Mouse (Mus musculus) regulatory T cell (primary cell): ENCODE results near the gene Hist1h2bm.

ENCODE experiments used
- in situ Hi-C: fragments of 300-600 bp; cut with MboI, MseI; formaldehyde crosslinking; loops from one replicate; pipeline ENCODE4 v1.15.1; 2025; ENCODE audit warnings: high pct_unique_total_duplicates

Gene Hist1h2bm

DNA sequence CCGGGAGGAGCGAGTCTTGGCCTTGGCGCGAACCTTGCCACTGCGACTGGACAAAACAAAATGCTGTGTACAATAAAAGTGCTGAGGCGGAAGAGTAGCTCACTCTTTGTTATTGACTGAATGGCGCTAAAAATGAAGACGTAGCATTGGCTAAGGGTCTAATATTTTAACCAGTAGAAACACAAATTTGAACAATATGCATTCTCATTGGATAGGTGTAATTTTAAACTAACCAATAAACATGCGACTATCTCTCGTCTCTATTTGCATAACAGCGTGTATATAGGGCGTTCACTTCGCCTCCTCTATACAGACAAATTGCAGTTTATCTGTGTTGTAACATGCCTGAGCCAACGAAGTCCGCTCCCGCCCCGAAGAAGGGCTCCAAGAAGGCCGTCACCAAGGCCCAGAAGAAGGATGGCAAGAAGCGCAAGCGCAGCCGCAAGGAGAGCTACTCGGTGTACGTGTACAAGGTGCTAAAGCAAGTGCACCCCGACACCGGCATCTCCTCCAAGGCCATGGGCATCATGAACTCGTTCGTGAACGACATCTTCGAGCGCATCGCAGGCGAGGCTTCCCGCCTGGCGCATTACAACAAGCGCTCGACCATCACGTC is at the start of gene Hist1h2bm:
Gene Hist1h2bm (plus strand): TSS at position 288 of the 616 bp plus-strand sequence.
- in situ Hi-C loops: loop anchor here (5.0 kb wide), 2 partner anchors 315 to 1850 kb away; partner anchors contain the start of genes Hist1h2ad, Hist1h2ae, Hist1h2ah and Hist1h2bf

DNA sequence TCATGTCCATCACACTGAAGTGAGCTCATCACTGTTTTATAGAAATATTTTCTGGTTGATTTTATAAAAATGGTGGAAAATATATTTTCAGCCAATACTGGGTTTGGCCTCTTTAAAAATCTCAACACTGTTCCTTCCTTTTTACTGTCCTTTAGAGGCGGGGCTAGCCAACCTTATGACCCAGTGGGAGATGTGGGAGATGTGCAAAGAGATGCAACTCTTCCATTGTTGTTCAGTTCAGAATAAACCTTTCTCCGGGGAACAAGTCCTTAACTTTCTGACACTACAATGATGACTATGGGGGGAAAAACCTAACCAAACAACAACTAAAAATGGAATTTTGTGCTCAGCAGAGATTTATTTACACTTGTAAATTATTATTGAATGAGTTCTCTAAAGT is 44.5 kb upstream of the Hist1h2bm start, which contains the start of gene Olfr1360:
Gene Olfr1360 (minus strand): TSS at position 101 of the 400 bp plus-strand sequence.
- in situ Hi-C loops: no loop called here

GRCm38 (mm10) chr13:21697811-21698210 is 24.0 kb upstream of the Hist1h2bm start, which contains the start of gene Olfr1359:
TSS of gene Olfr1359 (plus strand) at chr13:21698111.
- in situ Hi-C loops: no loop called here

DNA sequence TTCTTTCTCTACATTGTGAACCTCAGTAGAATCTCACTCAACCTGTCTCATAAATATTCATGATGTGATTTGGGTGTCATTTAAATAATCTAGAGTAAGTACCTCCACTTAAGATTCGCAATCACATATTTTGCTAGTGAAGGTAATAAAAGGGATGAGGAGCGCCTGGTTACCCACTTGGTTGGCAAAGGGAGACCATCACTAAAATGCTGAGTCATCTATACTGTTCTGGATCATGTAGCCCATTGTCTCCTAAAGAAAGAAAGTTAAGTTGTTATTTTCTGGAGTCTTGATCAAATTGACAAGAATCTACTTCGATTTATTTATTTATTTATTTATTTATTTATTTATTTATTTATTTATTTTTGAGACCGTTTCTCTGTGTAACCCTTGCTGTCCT is 15.2 kb upstream of the Hist1h2bm start:
- in situ Hi-C loops: loop anchor here (10.0 kb wide), 1 partner anchor 502 kb away; no protein-coding TSS in a partner anchor

- in situ Hi-C loops: loop anchor here (5.0 to 10.0 kb wide), 3 partner anchors 545 to 1822 kb away; partner anchors contain the start of genes Abt1, Hist1h2af and Hist1h4h
These were observed 11.7 kb upstream of the Hist1h2bm start for GRCm38 (mm10) chr13:21710031-21710711.

DNA sequence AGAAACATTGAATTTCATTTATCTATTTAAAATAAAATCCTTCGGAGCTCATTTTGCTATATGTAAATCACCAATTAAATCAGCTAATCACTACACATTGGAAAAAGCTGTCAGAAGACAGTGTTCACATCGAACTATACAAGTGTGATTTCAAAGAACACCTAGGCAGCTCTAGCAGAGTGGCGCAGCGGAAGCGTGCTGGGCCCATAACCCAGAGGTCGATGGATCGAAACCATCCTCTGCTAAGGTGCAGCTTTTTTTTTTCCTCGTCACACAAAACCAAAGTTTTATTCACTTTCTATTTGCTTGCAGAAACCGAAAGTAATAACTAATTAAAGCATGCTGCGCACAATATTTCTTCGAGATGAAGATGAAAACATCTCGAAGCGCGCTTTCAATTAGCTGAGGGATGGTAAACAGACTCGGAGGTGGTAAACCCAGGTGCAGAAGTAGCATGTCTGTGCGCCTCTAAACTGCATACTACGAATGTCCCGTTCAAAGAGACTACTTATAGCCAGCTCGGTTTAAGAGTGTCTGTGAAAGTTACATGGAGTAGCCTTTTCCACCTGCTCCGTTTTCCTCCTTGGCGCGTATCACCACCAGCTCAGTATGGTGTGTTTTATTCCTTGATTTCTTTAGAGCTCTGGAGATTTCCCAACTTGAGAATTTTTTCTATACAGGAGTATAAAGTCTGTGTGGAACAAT is 10.9 kb upstream of the Hist1h2bm start:
- in situ Hi-C loops: loop anchor here (5.0 to 10.0 kb wide), 3 partner anchors 546 to 1821 kb away; partner anchors contain the start of genes Abt1, Hist1h2af and Hist1h4h

- in situ Hi-C loops: loop anchor here (5.0 to 10.0 kb wide), 3 partner anchors 547 to 1821 kb away; partner anchors contain the start of genes Abt1, Hist1h2af and Hist1h4h
These were observed 10.1 kb upstream of the Hist1h2bm start for GRCm38 (mm10) chr13:21711698-21712097.

GRCm38 (mm10) chr13:21714725-21715124 is 7.1 kb upstream of the Hist1h2bm start:
- in situ Hi-C loops: loop anchor here (5.0 to 10.0 kb wide), 5 partner anchors 38 to 1968 kb away; partner anchors contain the start of genes Abt1, Hist1h2ac, Hist1h2af and Hist1h2ak

GRCm38 (mm10) chr13:21715131-21715863 is 6.5 kb upstream of the Hist1h2bm start:
- in situ Hi-C loops: loop anchor here (5.0 to 10.0 kb wide), 4 partner anchors 37 to 1967 kb away; partner anchors contain the start of genes Abt1, Hist1h2ac, Hist1h2ak and Hist1h2bc

GRCm38 (mm10) chr13:21715864-21716539 is 5.8 kb upstream of the Hist1h2bm start, which contains the start of the genes Hist1h2bl and Hist1h2ai:
TSS of gene Hist1h2bl (minus strand) at chr13:21716143.
TSS of gene Hist1h2ai (plus strand) at chr13:21716422.
- in situ Hi-C loops: loop anchor here (5.0 to 10.0 kb wide), 4 partner anchors 36 to 1966 kb away; partner anchors contain the start of genes Abt1, Hist1h2ac, Hist1h2ak and Hist1h2bc

DNA sequence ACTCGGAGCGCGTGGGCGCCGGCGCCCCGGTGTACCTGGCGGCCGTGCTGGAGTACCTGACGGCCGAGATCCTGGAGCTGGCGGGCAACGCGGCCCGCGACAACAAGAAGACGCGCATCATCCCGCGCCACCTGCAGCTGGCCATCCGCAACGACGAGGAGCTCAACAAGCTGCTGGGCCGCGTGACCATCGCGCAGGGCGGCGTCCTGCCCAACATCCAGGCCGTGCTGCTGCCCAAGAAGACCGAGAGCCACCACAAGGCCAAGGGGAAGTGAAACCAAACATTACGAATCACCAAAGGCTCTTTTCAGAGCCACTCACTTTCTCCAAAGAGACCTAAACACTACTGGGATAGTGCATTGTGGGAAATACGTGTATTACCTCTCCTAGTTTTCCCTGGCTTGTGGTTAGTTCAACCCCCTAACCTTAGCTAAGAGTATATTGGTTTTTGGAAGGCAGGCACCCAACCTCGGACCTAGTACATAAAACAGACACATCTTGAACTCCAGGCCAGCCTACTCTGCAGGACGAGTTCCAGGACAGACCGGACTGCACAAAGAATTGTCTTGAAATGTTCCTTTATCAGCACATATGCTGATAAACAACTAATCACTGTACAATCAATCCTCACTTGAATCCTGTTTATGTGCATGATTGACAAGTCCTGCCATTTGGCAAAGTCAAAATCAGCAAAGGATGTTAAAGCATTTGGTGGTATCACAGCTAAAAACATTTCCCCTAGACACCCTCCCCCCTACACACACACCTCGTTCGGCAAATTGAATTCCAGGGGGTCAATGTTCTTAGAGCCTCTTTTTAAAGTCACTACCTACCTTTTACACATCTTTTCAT is 5.1 kb upstream of the Hist1h2bm start:
- in situ Hi-C loops: loop anchor here (5.0 to 10.0 kb wide), 4 partner anchors 36 to 1966 kb away; partner anchors contain the start of genes Abt1, Hist1h2ac, Hist1h2ak and Hist1h2bc

- in situ Hi-C loops: loop anchor here (5.0 to 10.0 kb wide), 4 partner anchors 35 to 1965 kb away; partner anchors contain the start of genes Abt1, Hist1h2ac, Hist1h2ak and Hist1h2bc
These were observed 4.2 kb upstream of the Hist1h2bm start, which contains the start of gene Hist1h3h for GRCm38 (mm10) chr13:21717397-21718357. TSS of gene Hist1h3h (plus strand) at chr13:21717659.

DNA sequence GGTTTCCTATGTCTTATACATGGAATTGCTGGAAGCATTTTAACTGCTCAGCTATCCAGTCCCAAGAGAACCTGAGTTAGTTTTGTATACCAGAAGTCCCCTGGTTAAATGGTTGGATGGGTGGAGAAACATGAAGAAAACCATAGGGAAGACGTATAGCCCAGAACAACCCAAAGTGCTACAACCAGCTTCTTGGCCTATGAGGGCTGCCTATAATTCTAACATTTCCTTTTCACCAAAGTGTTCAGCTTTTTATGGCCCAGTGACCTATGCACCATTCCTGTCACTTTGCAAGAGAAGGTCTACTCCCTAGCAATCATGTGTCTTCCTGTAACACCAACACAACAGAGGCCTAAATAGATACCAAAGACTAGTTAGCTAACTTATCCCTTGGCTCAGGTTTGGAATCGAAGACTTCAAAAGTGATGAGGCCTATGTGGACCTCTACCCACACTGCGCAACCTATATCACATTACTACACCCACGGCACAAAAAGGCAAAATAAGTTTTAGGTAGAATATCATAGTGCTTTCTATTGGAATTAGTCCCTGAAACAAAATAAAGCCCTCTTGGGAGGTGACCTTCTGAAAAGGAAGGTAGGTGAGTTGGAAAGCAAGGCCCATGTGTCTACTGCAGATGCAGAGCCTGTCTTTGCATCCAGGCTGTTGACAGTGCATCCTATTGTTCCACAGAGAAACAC is 3.3 kb upstream of the Hist1h2bm start:
- in situ Hi-C loops: loop anchor here (5.0 to 10.0 kb wide), 4 partner anchors 34 to 1964 kb away; partner anchors contain the start of genes Abt1, Hist1h2ac, Hist1h2ak and Hist1h2bc

DNA sequence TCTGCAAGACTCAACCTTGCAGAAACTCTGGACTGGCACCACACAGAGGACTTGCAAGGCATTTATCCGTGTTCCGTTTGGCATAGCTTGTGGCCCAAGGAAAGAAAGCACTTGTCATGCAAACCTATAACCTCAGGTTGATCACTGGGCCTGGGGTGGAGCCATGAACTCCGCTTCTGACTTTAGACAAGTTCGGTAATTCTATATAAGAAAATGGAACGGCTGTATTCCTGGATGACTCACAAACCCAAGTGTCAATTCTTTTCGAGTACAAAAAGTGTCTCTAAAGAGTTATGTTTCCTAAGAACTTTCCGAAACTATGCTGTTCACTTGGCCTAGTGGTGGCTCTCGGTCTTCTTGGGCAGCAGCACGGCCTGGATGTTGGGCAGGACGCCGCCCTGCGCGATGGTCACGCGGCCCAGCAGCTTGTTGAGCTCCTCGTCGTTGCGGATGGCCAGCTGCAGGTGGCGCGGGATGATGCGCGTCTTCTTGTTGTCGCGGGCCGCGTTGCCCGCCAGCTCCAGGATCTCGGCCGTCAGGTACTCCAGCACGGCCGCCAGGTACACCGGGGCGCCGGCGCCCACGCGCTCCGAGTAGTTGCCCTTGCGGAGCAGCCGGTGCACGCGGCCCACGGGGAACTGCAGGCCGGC is 612 bp upstream of the Hist1h2bm start:
- in situ Hi-C loops: loop anchor here (5.0 kb wide), 2 partner anchors 316 to 1851 kb away; partner anchors contain the start of genes Hist1h2ad, Hist1h2ae, Hist1h2ah and Hist1h2bf

DNA sequence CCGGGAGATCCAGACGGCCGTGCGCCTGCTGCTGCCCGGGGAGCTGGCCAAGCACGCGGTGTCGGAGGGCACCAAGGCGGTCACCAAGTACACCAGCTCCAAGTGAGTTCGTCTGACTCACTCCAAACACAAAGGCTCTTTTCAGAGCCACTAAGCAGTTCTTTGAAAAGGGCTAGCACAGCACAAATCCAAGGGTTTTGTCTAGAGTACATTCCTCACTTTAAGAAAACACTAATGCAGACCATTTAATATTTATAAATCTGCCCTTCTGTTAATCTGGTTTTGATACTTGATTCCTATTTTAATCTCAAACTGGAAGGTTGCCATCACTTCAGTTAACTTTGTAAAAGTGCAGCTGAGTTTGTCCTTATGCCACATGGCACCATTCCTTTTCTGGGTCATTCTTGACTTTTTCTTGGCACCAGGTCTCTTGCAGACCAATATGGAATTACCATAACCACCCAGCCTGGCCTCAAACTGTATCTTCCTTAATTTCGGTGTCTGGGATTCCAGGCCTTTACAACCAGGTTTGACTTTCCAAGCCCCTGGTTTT is 605 bp downstream of the Hist1h2bm start:
- in situ Hi-C loops: loop anchor here (5.0 kb wide), 2 partner anchors 315 to 1850 kb away; partner anchors contain the start of genes Hist1h2ad, Hist1h2ae, Hist1h2ah and Hist1h2bf
